Mouse (Mus musculus) MEL (cell line): ENCODE results near the gene Mob2. TPM values are rescaled to one million over a fixed set of nuclear protein-coding genes. Genes with fewer than 3 reads are reported as not detected.

ENCODE experiments used
- DNase-seq: peaks from one replicate; pipeline ENCODE4 v3.0.0; 2011; ENCODE audit warnings: low read depth, low spot score
- H3K27ac ChIP-seq: 2 replicates; pipeline ENCODE4 v1.5.1; 2012; ENCODE audit warnings: low read depth, mild to moderate bottlenecking, control low read depth, low read length, moderate library complexity; ENCODE audit not compliant: control insufficient read depth
- H3K27me3 ChIP-seq, 2 experiments: fragments of 150-350 bp in 1 of 2; sonication (generic) in 1 of 2; 2 replicates each; pipeline ENCODE4 v1.6.1; 2012; ENCODE audit warnings: low read length in 2 of 2, mild to moderate bottlenecking in 2 of 2, improper control_type of control experiment in 1 of 2, moderate library complexity in 1 of 2; ENCODE audit not compliant: insufficient read depth in 2 of 2, control insufficient read depth in 1 of 2
- H3K36me3 ChIP-seq, 2 experiments: 2 replicates each; pipeline ENCODE4 v1.6.1; 2012 to 2014; ENCODE audit warnings: low read length in 2 of 2, improper control_type of control experiment in 1 of 2, inconsistent platforms in 1 of 2, mild to moderate bottlenecking in 1 of 2; ENCODE audit not compliant: insufficient read depth in 2 of 2, control insufficient read depth in 1 of 2
- H3K4me1 ChIP-seq, 2 experiments: fragments of 150-350 bp in 1 of 2; sonication (generic) in 1 of 2; 2 replicates each; pipeline ENCODE4 v1.6.1; 2012; ENCODE audit warnings: low read length in 2 of 2, improper control_type of control experiment in 1 of 2, mild to moderate bottlenecking in 1 of 2; ENCODE audit not compliant: insufficient read depth in 2 of 2, control insufficient read depth in 1 of 2
- H3K4me3 ChIP-seq, 2 experiments: fragments of 150-350 bp in 1 of 2; sonication (generic) in 1 of 2; 2 replicates each; pipeline ENCODE4 v1.5.1; 2012; ENCODE audit warnings: low read depth in 2 of 2, low read length in 2 of 2, mild to moderate bottlenecking in 2 of 2, moderate library complexity in 2 of 2, control low read depth in 1 of 2, improper control_type of control experiment in 1 of 2; ENCODE audit not compliant: control insufficient read depth in 1 of 2, insufficient read depth in 1 of 2
- H3K79me2 ChIP-seq: 2 replicates; pipeline ENCODE4 v1.6.1; 2012; ENCODE audit warnings: mild to moderate bottlenecking, low read length, moderate library complexity; ENCODE audit not compliant: control insufficient read depth, poor library complexity, insufficient read depth
- H3K9ac ChIP-seq: 2 replicates; pipeline ENCODE4 v1.6.1; 2012; ENCODE audit warnings: low read depth, mild to moderate bottlenecking, control low read depth, low read length, moderate library complexity; ENCODE audit not compliant: control insufficient read depth, poor library complexity, severe bottlenecking
- H3K9me3 ChIP-seq: fragments of 150-350 bp; sonication (generic); replicated peaks from 2 replicates; pipeline ENCODE4 v1.6.1; 2012; ENCODE audit warnings: mild to moderate bottlenecking, low read length, improper control_type of control experiment, moderate library complexity; ENCODE audit not compliant: insufficient read depth
- CHD1 ChIP-seq: IDR thresholded peaks from 2 replicates; pipeline ENCODE4 v1.6.1; 2012; ENCODE audit warnings: low read depth, mild to moderate bottlenecking, inconsistent platforms, low read length, improper control_type of control experiment
- CHD2 ChIP-seq: IDR thresholded peaks from 2 replicates; pipeline ENCODE4 v1.6.1; 2011; ENCODE audit warnings: low read length, improper control_type of control experiment
- CTCF ChIP-seq, 3 experiments: IDR thresholded peaks in 2 of 3; conservative IDR thresholded peaks in 1 of 3; 2 replicates each; pipeline ENCODE4 v1.5.1; 2011 to 2012; ENCODE audit warnings: low read length in 3 of 3, low read depth in 2 of 3, mild to moderate bottlenecking in 2 of 3, improper control_type of control experiment in 1 of 3, inconsistent platforms in 1 of 3, mixed read lengths in 1 of 3, moderate library complexity in 1 of 3; ENCODE audit not compliant: control insufficient read depth in 1 of 3, insufficient read depth in 1 of 3, poor library complexity in 1 of 3, severe bottlenecking in 1 of 3
- E2F4 ChIP-seq: IDR thresholded peaks from 2 replicates; pipeline ENCODE4 v1.6.1; 2011; ENCODE audit warnings: low read depth, low read length, improper control_type of control experiment, borderline replicate concordance
- EP300 ChIP-seq, 2 experiments: IDR thresholded peaks; 2 replicates each; pipeline ENCODE4 v1.6.1; 2011; ENCODE audit warnings: improper control_type of control experiment in 2 of 2, low read length in 2 of 2, low read depth in 1 of 2, mild to moderate bottlenecking in 1 of 2
- ETS1 ChIP-seq: IDR thresholded peaks from 2 replicates; pipeline ENCODE4 v1.6.1; 2012; ENCODE audit warnings: low read depth, mild to moderate bottlenecking, inconsistent platforms, low read length, improper control_type of control experiment, moderate library complexity
- GABPA ChIP-seq: IDR thresholded peaks from 2 replicates; pipeline ENCODE4 v1.6.1; 2012; ENCODE audit warnings: low read depth, mild to moderate bottlenecking, inconsistent platforms, low read length, improper control_type of control experiment, moderate library complexity
- HCFC1 ChIP-seq: IDR thresholded peaks from 2 replicates; pipeline ENCODE4 v1.6.1; 2012; ENCODE audit warnings: low read depth, mild to moderate bottlenecking, inconsistent platforms, low read length, improper control_type of control experiment, moderate library complexity
- JUND ChIP-seq: IDR thresholded peaks from 2 replicates; pipeline ENCODE4 v1.6.1; 2011; ENCODE audit warnings: low read depth, mild to moderate bottlenecking, improper control_type of control experiment, low read length
- KAT2A ChIP-seq: conservative IDR thresholded peaks from 2 replicates; pipeline ENCODE4 v1.6.1; 2012; ENCODE audit warnings: low read depth, low read length, improper control_type of control experiment, inconsistent platforms
- MAFK ChIP-seq: IDR thresholded peaks from 2 replicates; pipeline ENCODE4 v1.6.1; 2011; ENCODE audit warnings: low read depth, mild to moderate bottlenecking, low read length, improper control_type of control experiment, borderline replicate concordance
- MAX ChIP-seq: IDR thresholded peaks from 2 replicates; pipeline ENCODE4 v1.6.1; 2011; ENCODE audit warnings: low read length, improper control_type of control experiment
- MEF2A ChIP-seq: IDR thresholded peaks from 2 replicates; pipeline ENCODE4 v1.6.1; 2014; ENCODE audit warnings: low read depth, mild to moderate bottlenecking, inconsistent platforms, low read length, improper control_type of control experiment; ENCODE audit not compliant: poor library complexity, insufficient replicate concordance, severe bottlenecking; ENCODE audit errors: extremely low read depth
- MYB ChIP-seq: IDR thresholded peaks from 2 replicates; pipeline ENCODE4 v1.6.1; 2011; ENCODE audit warnings: mild to moderate bottlenecking, low read depth, low read length, improper control_type of control experiment
- MYC ChIP-seq: IDR thresholded peaks from 2 replicates; pipeline ENCODE4 v1.6.1; 2011; ENCODE audit warnings: low read depth, mild to moderate bottlenecking, low read length, improper control_type of control experiment, moderate library complexity
- NELFE ChIP-seq: IDR thresholded peaks from 2 replicates; pipeline ENCODE4 v1.6.1; 2011; ENCODE audit warnings: low read depth, low read length, improper control_type of control experiment
- NRF1 ChIP-seq: IDR thresholded peaks from 2 replicates; pipeline ENCODE4 v1.6.1; 2014; ENCODE audit warnings: low read depth, mild to moderate bottlenecking, inconsistent platforms, low read length, improper control_type of control experiment, moderate library complexity; ENCODE audit not compliant: poor library complexity, insufficient read depth, severe bottlenecking
- POLR2A ChIP-seq, 2 experiments: IDR thresholded peaks; 2 replicates each; pipeline ENCODE4 v1.6.1; 2011 to 2012; ENCODE audit warnings: low read length in 2 of 2, mild to moderate bottlenecking in 2 of 2, control low read depth in 1 of 2, improper control_type of control experiment in 1 of 2, low read depth in 1 of 2, moderate library complexity in 1 of 2; ENCODE audit not compliant: control insufficient read depth in 1 of 2, insufficient read depth in 1 of 2, poor library complexity in 1 of 2
- POLR2AphosphoS2 ChIP-seq: IDR thresholded peaks from 2 replicates; pipeline ENCODE4 v1.6.1; 2011; ENCODE audit warnings: low read length, improper control_type of control experiment
- RAD21 ChIP-seq: IDR thresholded peaks from 2 replicates; pipeline ENCODE4 v1.6.1; 2011; ENCODE audit warnings: mild to moderate bottlenecking, low read depth, low read length, improper control_type of control experiment
- RCOR1 ChIP-seq: IDR thresholded peaks from 2 replicates; pipeline ENCODE4 v1.6.1; 2012; ENCODE audit warnings: low read depth, mild to moderate bottlenecking, inconsistent platforms, low read length, improper control_type of control experiment
- TAL1 ChIP-seq: IDR thresholded peaks from 2 replicates; pipeline ENCODE4 v1.6.1; 2012; ENCODE audit warnings: mild to moderate bottlenecking, inconsistent platforms, low read length, moderate library complexity, mixed read lengths
- TCF12 ChIP-seq: IDR thresholded peaks from 2 replicates; pipeline ENCODE4 v1.6.1; 2014; ENCODE audit warnings: low read depth, mild to moderate bottlenecking, inconsistent platforms, low read length, improper control_type of control experiment, moderate library complexity
- USF1 ChIP-seq: IDR thresholded peaks from 2 replicates; pipeline ENCODE4 v1.6.1; 2014; ENCODE audit warnings: low read depth, mild to moderate bottlenecking, inconsistent platforms, low read length, improper control_type of control experiment, moderate library complexity
- ZC3H11A ChIP-seq: IDR thresholded peaks from 2 replicates; pipeline ENCODE4 v1.6.1; 2012; ENCODE audit warnings: low read depth, mild to moderate bottlenecking, inconsistent platforms, low read length, improper control_type of control experiment
- ZKSCAN1 ChIP-seq: IDR thresholded peaks from 2 replicates; pipeline ENCODE4 v1.6.1; 2012; ENCODE audit warnings: low read depth, mild to moderate bottlenecking, inconsistent platforms, low read length, improper control_type of control experiment, moderate library complexity
- ZMIZ1 ChIP-seq: IDR thresholded peaks from 2 replicates; pipeline ENCODE4 v1.6.1; 2012; ENCODE audit warnings: low read depth, mild to moderate bottlenecking, inconsistent platforms, low read length, improper control_type of control experiment, moderate library complexity
- ZNF384 ChIP-seq: IDR thresholded peaks from 2 replicates; pipeline ENCODE4 v1.6.1; 2012; ENCODE audit warnings: low read depth, mild to moderate bottlenecking, inconsistent platforms, low read length, improper control_type of control experiment
- polyA plus RNA-seq, 2 experiments: library from polyadenylated mRNA; stranded (reverse) in 1 of 2; unstranded in 1 of 2; fragments of >175 nt in 1 of 2; fragments of >200 nt in 1 of 2; gene quantifications; 2 replicates each; pipeline versions ENCODE4 v1.2.1 to v1.2.4; 2012; ENCODE audit warnings: low replicate concordance in 2 of 2, low read depth in 1 of 2; ENCODE audit not compliant: insufficient read length in 2 of 2, insufficient read depth in 1 of 2, missing spikeins in 1 of 2
- total RNA-seq: library from RNA; depleted of rRNA; stranded (reverse); fragments of 300-350 nt; gene quantifications from 2 replicates; pipeline ENCODE4 v1.2.3, GENCODE M21; 2012

Gene Mob2
- total and polyA plus RNA-seq, 3 experiments: 33.6 to 45.2 TPM; not detected in 1

DNA sequence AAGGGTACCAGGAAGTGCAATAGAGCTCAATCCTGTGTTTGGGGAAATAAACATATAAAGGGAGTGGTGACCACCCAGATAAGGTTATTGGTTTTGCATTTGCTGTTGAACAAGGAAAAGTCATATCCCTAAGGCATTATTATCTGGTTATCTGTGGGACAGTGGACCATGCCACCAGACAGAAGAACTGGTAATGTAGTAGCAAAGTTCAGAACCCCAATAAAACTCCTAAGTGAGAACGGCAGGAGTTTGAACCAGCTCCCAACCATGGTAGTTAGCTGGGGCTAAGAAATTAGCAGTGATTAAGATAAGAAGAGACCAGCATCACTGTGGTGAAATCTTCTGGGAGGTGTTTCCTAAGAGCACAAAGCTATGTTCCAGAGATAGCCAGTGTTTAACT lies 14.9 kb downstream of the Mob2 start:
- DNase-seq: no peak
- Histone ChIP-seq H3K27ac (no peak overlapping the region), H3K4me1 (no peaks in the 10 kb centered on the region), H3K4me3 (no peak overlapping the region), H3K27me3 (no peaks in the 10 kb centered on the region), H3K79me2 (0 out of 2 replicates have a peak, but pooled peaks cover 1% of the 10 kb centered on the region), H3K36me3 (peaks cover 0 to 4% of the 10 kb centered on the region in 2 experiments; a peak in 1 of 4 replicates), H3K9me3 (no peaks in the 10 kb centered on the region), H3K9ac (no peak overlapping the region)
- TF ChIP-seq ETS1 (no peak), RAD21 (no peak), CHD1 (no peak), MYB (no peak), E2F4 (no peak), JUND (no peak), TAL1 (no peak), ZNF384 (no peak), KAT2A (no peak), MYC (no peak), ZKSCAN1 (no peak), MAFK (no peak), USF1 (no peak), HCFC1 (no peak), TCF12 (no peak)

DNA sequence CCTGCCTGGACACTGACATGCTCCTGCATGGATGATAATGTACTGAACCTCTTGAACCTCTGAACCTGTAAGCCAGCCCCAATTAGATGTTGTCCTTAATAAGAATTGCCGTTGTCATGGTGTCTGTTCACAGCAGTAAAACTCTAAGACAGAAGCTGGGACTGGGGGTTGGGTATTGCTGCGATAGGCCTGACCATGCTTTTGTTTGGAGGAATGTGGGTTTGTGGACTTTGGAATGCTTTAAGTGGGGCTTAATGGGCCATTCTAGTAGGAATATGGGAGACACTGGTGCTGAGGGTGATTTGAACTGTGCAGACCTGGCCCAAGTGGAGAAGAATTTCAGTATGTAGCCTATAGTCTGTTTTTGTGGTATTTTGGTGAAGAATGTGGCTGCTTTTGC lies 15.5 kb downstream of the Mob2 start:
- H3K9ac ChIP-seq: no peak overlapping the region
- H3K9me3 ChIP-seq: no peaks in the 10 kb centered on the region
- TF ChIP-seq POLR2AphosphoS2 (no peak), NRF1 (no peak), ZKSCAN1 (no peak), MAX (no peak), RAD21 (no peak), GABPA (no peak), NELFE (no peak), CTCF (IDR thresholded peaks at IDR 0.05 in 2 of 3, conservative IDR thresholded peaks at IDR 0.05 in 1 of 3; ENCODE audit: control insufficient read depth in 1 of 3, insufficient read depth in 1 of 3, low read depth in 2 of 3, low read length in 3 of 3, poor library complexity in 1 of 3, severe bottlenecking in 1 of 3) (no peak), TCF12 (no peak), CHD2 (no peak), MYC (no peak), POLR2A (IDR thresholded peaks at IDR 0.05; ENCODE audit: control insufficient read depth in 1 of 2, insufficient read depth in 1 of 2, low read depth in 1 of 2, low read length in 2 of 2, poor library complexity in 1 of 2) (no peak), EP300 (IDR thresholded peaks at IDR 0.05; ENCODE audit: low read depth in 1 of 2, low read length in 2 of 2) (no peak), USF1 (no peak), RCOR1 (no peak), HCFC1 (no peak), ZMIZ1 (no peak), MEF2A (no peak), ZC3H11A (no peak), E2F4 (no peak)

More for the DNA sequence above, 15.5 kb downstream of the Mob2 start:
- Histone ChIP-seq H3K4me1 (no peaks in the 10 kb centered on the region), H3K27me3 (no peaks in the 10 kb centered on the region), H3K4me3 (no peak overlapping the region), H3K27ac (no peak overlapping the region), H3K79me2 (0 out of 2 replicates have a peak, but pooled peaks cover 1% of the 10 kb centered on the region), H3K36me3 (peaks cover 0 to 4% of the 10 kb centered on the region in 2 experiments; a peak in 1 of 4 replicates)
- no peak for DNase-seq
